Comparison of ENCODE assay signal across 8 mouse cellular contexts in the genomic region with DNA sequence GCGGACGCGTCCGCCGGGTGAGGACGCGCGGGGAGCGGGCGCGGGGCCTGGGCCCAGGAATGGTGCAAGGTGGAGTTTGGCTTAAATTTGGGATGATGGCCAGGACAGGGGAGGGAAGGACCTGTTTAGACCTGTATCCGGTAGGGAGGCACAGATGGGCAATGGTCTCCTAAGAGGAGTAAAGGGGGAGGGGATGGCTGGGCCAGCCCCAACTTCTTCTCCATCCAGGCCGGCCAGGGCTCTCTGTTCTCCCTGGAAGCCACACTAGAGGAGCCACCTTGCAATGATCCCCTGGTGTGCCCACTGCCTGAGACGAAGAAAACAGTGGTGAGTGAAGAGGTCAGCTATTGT. TPM values are rescaled to one million over a fixed set of nuclear protein-coding genes. Genes with fewer than 3 reads are reported as not detected.
A peak's percentile ranks its signal among the peaks of the same experiment; 100 is the strongest.
DNase-seq lines count a peak whose midpoint lies in the region; ATAC-seq and TF ChIP-seq lines count a peak whose summit lies in the region.

No protein-coding gene starts in this region.

- no peaks in the 10 kb centered on the region for H3K27me3 ChIP-seq in embryonic facial prominence, embryonic 14.5 days (replicated peaks; ENCODE audit: control insufficient read depth, insufficient read depth, low read length)
- no peaks in the 10 kb centered on the region for H3K27me3 ChIP-seq in hindbrain, postnatal 0 days (ENCODE audit: insufficient read depth, low read length)
- no peaks in the 10 kb centered on the region for H3K27me3 ChIP-seq in midbrain, embryonic 16.5 days (ENCODE audit: control insufficient read depth, insufficient read depth, low read depth, low read length)

- H3K9ac ChIP-seq in embryonic facial prominence, embryonic 14.5 days (ENCODE audit: low read depth, low read length) = peak overlapping the region; percentile 68
- H3K9ac ChIP-seq in hindbrain, postnatal 0 days (replicated peaks; ENCODE audit: low read length) = peak overlapping the region; percentile 76
- peak overlapping the region; percentile 82 for H3K9ac ChIP-seq in midbrain, embryonic 16.5 days (ENCODE audit: low read depth, low read length)

- H3K4me2 ChIP-seq in embryonic facial prominence, embryonic 14.5 days (ENCODE audit: low read depth, low read length) = peak overlapping the region; percentile 97
- peak overlapping the region; percentile 99 for H3K4me2 ChIP-seq in hindbrain, postnatal 0 days (ENCODE audit: low read depth, low read length)
- H3K4me2 ChIP-seq in midbrain, embryonic 16.5 days (ENCODE audit: low read length) = peak overlapping the region; percentile 98

- peak overlapping the region; percentile 95 for H3K27ac ChIP-seq in layer of hippocampus, adult 2 months
- no peak overlapping the region for H3K27ac ChIP-seq in embryonic facial prominence, embryonic 14.5 days (replicated peaks; ENCODE audit: low read depth, low read length)
- H3K27ac ChIP-seq in hindbrain, postnatal 0 days = peak overlapping the region; percentile 60; the same call in 1 of the 2 replicates
- peak overlapping the region; percentile 60 for H3K27ac ChIP-seq in midbrain, embryonic 16.5 days (ENCODE audit: low read length)

- no peaks in the 10 kb centered on the region for H3K36me3 ChIP-seq in embryonic facial prominence, embryonic 14.5 days (ENCODE audit: control insufficient read depth, insufficient read depth, low read length)
- peaks cover 17% of the 10 kb centered on the region for H3K36me3 ChIP-seq in hindbrain, postnatal 0 days (ENCODE audit: insufficient read depth, low read length)
- peaks cover 17% of the 10 kb centered on the region for H3K36me3 ChIP-seq in midbrain, embryonic 16.5 days (ENCODE audit: control insufficient read depth, insufficient read depth, low read length)

- WGBS in embryonic facial prominence, embryonic 14.5 days = 2% methylated on average over 6 of the region's 14 CpGs
- under 1% methylated on average over 14 of the region's 14 CpGs for WGBS in hindbrain, postnatal 0 days
- under 1% methylated on average over 14 of the region's 14 CpGs for WGBS in midbrain, embryonic 16.5 days

- no peak for DNase-seq in layer of hippocampus, adult 2 months (ENCODE audit: low spot score in 2 of 2)
- DNase-seq in layer of hippocampus, adult 11-12 months (ENCODE audit: low spot score) = no peak
- no peak for DNase-seq in embryonic facial prominence, embryonic 14.5 days (ENCODE audit: low spot score)
- DNase-seq in hindbrain, postnatal 0 days (ENCODE audit: low spot score) = no peak
- no peak for DNase-seq in retina, postnatal 1 day
- no peak for DNase-seq in gastrocnemius, postnatal 4 days (ENCODE audit: low spot score in 2 of 2)
- DNase-seq in left cerebral cortex, postnatal 4 days = no peak

- no peak for TF ChIP-seq CTCF in layer of hippocampus, adult 2 months (conservative IDR thresholded peaks at IDR 0.05)
- TF ChIP-seq CTCF in hindbrain, postnatal 0 days (IDR thresholded peaks at IDR 0.05; ENCODE audit: low read depth) = no peak

- H3K9me3 ChIP-seq in embryonic facial prominence, embryonic 14.5 days (ENCODE audit: control insufficient read depth, low read length) = no peaks in the 10 kb centered on the region
- H3K9me3 ChIP-seq in hindbrain, postnatal 0 days (ENCODE audit: low read length) = no peaks in the 10 kb centered on the region
- no peaks in the 10 kb centered on the region for H3K9me3 ChIP-seq in midbrain, embryonic 16.5 days (replicated peaks; ENCODE audit: control insufficient read depth, low read length, poor library complexity, severe bottlenecking)

- peak overlapping the region; percentile 75 for H3K4me3 ChIP-seq in layer of hippocampus, adult 2 months
- H3K4me3 ChIP-seq in embryonic facial prominence, embryonic 14.5 days (ENCODE audit: low read depth, low read length) = peak overlapping the region; percentile 53
- peak overlapping the region; percentile 75 for H3K4me3 ChIP-seq in hindbrain, postnatal 0 days (ENCODE audit: low read length)
- peak overlapping the region; percentile 80 for H3K4me3 ChIP-seq in midbrain, embryonic 16.5 days (ENCODE audit: low read depth, low read length)

- H3K4me1 ChIP-seq in embryonic facial prominence, embryonic 14.5 days (ENCODE audit: control insufficient read depth, insufficient read depth, low read length) = 0 out of 2 replicates have a peak, but pooled peaks cover 7% of the 10 kb centered on the region
- H3K4me1 ChIP-seq in hindbrain, postnatal 0 days (ENCODE audit: insufficient read depth, low read length) = no peaks in the 10 kb centered on the region
- H3K4me1 ChIP-seq in midbrain, embryonic 16.5 days (ENCODE audit: control insufficient read depth, insufficient read depth, low read length) = peaks cover 12% of the 10 kb centered on the region

- intact Hi-C loops in left cerebral cortex, postnatal 4 days (cut with DNase I) = no loop called here

- peak; percentile 13; the same call in 1 of the 2 replicates for ATAC-seq in embryonic facial prominence, embryonic 14.5 days (ENCODE audit: low read depth)
- ATAC-seq in hindbrain, postnatal 0 days = no peak; the same call in 1 of the 2 replicates
- ATAC-seq in midbrain, embryonic 16.5 days = peak; percentile 63

RNA-seq across cellular contexts. Expression of a gene that starts 0.5 kb away (rescaled TPM):
- 100 to 1,000 TPM; 108 to 114 TPM for total RNA-seq in layer of hippocampus, adult 2 months (2021)
- polyA plus RNA-seq in embryonic facial prominence, embryonic 14.5 days (2014; fragmentation: Nextera tagmentation; extraction: Ambion mirVana) = 44.1 and 50.4 TPM in 2 replicates
- total RNA-seq in hindbrain, postnatal 0 days (2014; rRNA removed) = 80.2 and 147 TPM in 2 replicates
- 98.2 and 106 TPM in 2 replicates for polyA plus RNA-seq in hindbrain, postnatal 0 days (2015; fragmentation: Nextera tagmentation; extraction: Ambion mirVana)
- 85.8 and 87.4 TPM in 2 replicates for polyA plus RNA-seq in midbrain, embryonic 16.5 days (2015; fragmentation: Nextera tagmentation; extraction: Ambion mirVana)
- 10 to 100 TPM; 38.9 to 40.9 TPM for total RNA-seq in gastrocnemius, postnatal 4 days (2021)
- total RNA-seq in left cerebral cortex, postnatal 4 days (2021) = 10 to 100 TPM; 66.9 to 70.3 TPM

RNA-seq across cellular contexts. Expression of a gene that starts 16.3 kb away (rescaled TPM):
- 1 to 10 TPM; 1.7 to 2.2 TPM for total RNA-seq in layer of hippocampus, adult 2 months (2021)
- 0.54 and 0.64 TPM in 2 replicates for polyA plus RNA-seq in embryonic facial prominence, embryonic 14.5 days (2014; fragmentation: Nextera tagmentation; extraction: Ambion mirVana)
- total RNA-seq in hindbrain, postnatal 0 days (2014; rRNA removed) = 0.72 and 0.89 TPM in 2 replicates
- 0.71 and 0.83 TPM in 2 replicates for polyA plus RNA-seq in hindbrain, postnatal 0 days (2015; fragmentation: Nextera tagmentation; extraction: Ambion mirVana)
- 0.77 and 0.99 TPM in 2 replicates for polyA plus RNA-seq in midbrain, embryonic 16.5 days (2015; fragmentation: Nextera tagmentation; extraction: Ambion mirVana)
- total RNA-seq in gastrocnemius, postnatal 4 days (2021) = under 1 TPM in 1 of 2 experiments, not detected in 1; 0.07 TPM
- 1 to 10 TPM; 1.7 to 2.0 TPM for total RNA-seq in left cerebral cortex, postnatal 4 days (2021)

RNA-seq across cellular contexts. Expression of a gene that starts 16.3 kb away (rescaled TPM):
- 10 to 100 TPM; 33.9 to 38.8 TPM for total RNA-seq in layer of hippocampus, adult 2 months (2021)
- polyA plus RNA-seq in embryonic facial prominence, embryonic 14.5 days (2014; fragmentation: Nextera tagmentation; extraction: Ambion mirVana) = 48.3 and 54.1 TPM in 2 replicates
- 21.2 and 32.0 TPM in 2 replicates for total RNA-seq in hindbrain, postnatal 0 days (2014; rRNA removed)
- polyA plus RNA-seq in hindbrain, postnatal 0 days (2015; fragmentation: Nextera tagmentation; extraction: Ambion mirVana) = 48.4 and 51.1 TPM in 2 replicates
- polyA plus RNA-seq in midbrain, embryonic 16.5 days (2015; fragmentation: Nextera tagmentation; extraction: Ambion mirVana) = 33.3 and 42.5 TPM in 2 replicates
- total RNA-seq in gastrocnemius, postnatal 4 days (2021) = 10 to 100 TPM; 40.7 to 44.0 TPM
- total RNA-seq in left cerebral cortex, postnatal 4 days (2021) = 10 to 100 TPM; 38.1 to 41.0 TPM

RNA-seq across cellular contexts. Expression of a gene that starts 22.3 kb away (rescaled TPM):
- 1 to 10 TPM in 1 of 2 experiments, under 1 TPM in 1; 0.82 to 1.5 TPM for total RNA-seq in layer of hippocampus, adult 2 months (2021)
- 21.4 TPM in 2 replicates for polyA plus RNA-seq in embryonic facial prominence, embryonic 14.5 days (2014; fragmentation: Nextera tagmentation; extraction: Ambion mirVana)
- 6.8 and 8.4 TPM in 2 replicates for total RNA-seq in hindbrain, postnatal 0 days (2014; rRNA removed)
- 3.8 and 3.9 TPM in 2 replicates for polyA plus RNA-seq in hindbrain, postnatal 0 days (2015; fragmentation: Nextera tagmentation; extraction: Ambion mirVana)
- polyA plus RNA-seq in midbrain, embryonic 16.5 days (2015; fragmentation: Nextera tagmentation; extraction: Ambion mirVana) = 1.9 and 2.4 TPM in 2 replicates
- total RNA-seq in gastrocnemius, postnatal 4 days (2021) = 1,000 to 10,000 TPM; 1,624 to 1,725 TPM
- 1 to 10 TPM; 2.5 to 3.4 TPM for total RNA-seq in left cerebral cortex, postnatal 4 days (2021)

RNA-seq across cellular contexts. Expression of a gene that starts 23.0 kb away (rescaled TPM):
- 10 to 100 TPM; 26.3 to 27.3 TPM for total RNA-seq in layer of hippocampus, adult 2 months (2021)
- polyA plus RNA-seq in embryonic facial prominence, embryonic 14.5 days (2014; fragmentation: Nextera tagmentation; extraction: Ambion mirVana) = 8.6 and 11.6 TPM in 2 replicates
- total RNA-seq in hindbrain, postnatal 0 days (2014; rRNA removed) = 29.1 and 30.7 TPM in 2 replicates
- polyA plus RNA-seq in hindbrain, postnatal 0 days (2015; fragmentation: Nextera tagmentation; extraction: Ambion mirVana) = 17.4 and 20.9 TPM in 2 replicates
- polyA plus RNA-seq in midbrain, embryonic 16.5 days (2015; fragmentation: Nextera tagmentation; extraction: Ambion mirVana) = 22.7 and 26.1 TPM in 2 replicates
- total RNA-seq in gastrocnemius, postnatal 4 days (2021) = 1 to 10 TPM; 6.3 to 7.1 TPM
- 10 to 100 TPM; 17.7 to 21.0 TPM for total RNA-seq in left cerebral cortex, postnatal 4 days (2021)
